Mouse (Mus musculus) heart, embryonic 14.5 days (tissue): ENCODE measurements at regions not wholly inside any gene's neighbourhood (a gene's known extent, or its start where the extent isn't known, plus 50 kb on each side); places are given as distances from the start of the nearest gene placed in this dataset.

Source experiments
- ATAC-seq: fragments of 200-750 bp; cut with Nextera tagmentation; 2 replicates; pipeline ENCODE4 v1.8.0; 2017; ENCODE audit warnings: low read depth, moderate TSS enrichment; ENCODE audit not compliant: insufficient number of reproducible peaks, insufficient read depth, low FRiP score
- H3K27ac ChIP-seq, 2 experiments: fragments of 200-500 bp in 1 of 2; fragments of 300-500 bp in 1 of 2; sonication (generic) in 1 of 2; replicated peaks in 1 of 2; 2 replicates each; pipeline ENCODE4 v1.5.1; 2012 to 2014; ENCODE audit warnings: low read depth in 2 of 2, low read length in 2 of 2, control low read depth in 1 of 2, mild to moderate bottlenecking in 1 of 2, mixed read lengths in 1 of 2; ENCODE audit not compliant: control insufficient read depth in 1 of 2, insufficient read depth in 1 of 2
- H3K27me3 ChIP-seq: fragments of 300-500 bp; sonication (generic); 2 replicates; pipeline ENCODE4 v1.6.1; 2014; ENCODE audit warnings: mild to moderate bottlenecking, low read length, control low read depth; ENCODE audit not compliant: control insufficient read depth, insufficient read depth
- H3K36me3 ChIP-seq: fragments of 300-500 bp; sonication (generic); 2 replicates; pipeline ENCODE4 v1.6.1; 2014; ENCODE audit warnings: mild to moderate bottlenecking, control low read depth, low read length, mixed read lengths; ENCODE audit not compliant: control insufficient read depth, insufficient read depth
- H3K4me1 ChIP-seq, 2 experiments: fragments of 200-500 bp in 1 of 2; fragments of 300-500 bp in 1 of 2; sonication (generic) in 1 of 2; 2 replicates each; pipeline ENCODE4 v1.6.1; 2012 to 2014; ENCODE audit warnings: low read length in 2 of 2, control low read depth in 1 of 2, mixed read lengths in 1 of 2; ENCODE audit not compliant: control insufficient read depth in 2 of 2, insufficient read depth in 2 of 2
- H3K4me2 ChIP-seq: fragments of 300-500 bp; sonication (generic); 2 replicates; pipeline ENCODE4 v1.6.1; 2014; ENCODE audit warnings: mild to moderate bottlenecking, low read length
- H3K4me3 ChIP-seq, 2 experiments: fragments of 200-500 bp in 1 of 2; fragments of 300-500 bp in 1 of 2; sonication (generic) in 1 of 2; 2 replicates each; pipeline ENCODE4 v1.5.1; 2012 to 2014; ENCODE audit warnings: low read length in 2 of 2, mild to moderate bottlenecking in 2 of 2, control low read depth in 1 of 2, low read depth in 1 of 2, moderate library complexity in 1 of 2; ENCODE audit not compliant: control insufficient read depth in 1 of 2, insufficient read depth in 1 of 2
- H3K9ac ChIP-seq: fragments of 300-500 bp; sonication (generic); 2 replicates; pipeline ENCODE4 v1.6.1; 2014; ENCODE audit warnings: mild to moderate bottlenecking, low read length
- H3K9me3 ChIP-seq: fragments of 300-500 bp; sonication (generic); 2 replicates; pipeline ENCODE4 v1.6.1; 2016; ENCODE audit warnings: low read length, control low read depth; ENCODE audit not compliant: control insufficient read depth
- WGBS: fragments of 180-500 bp; shearing (Covaris S2); extraction: QIAGEN DNeasy Blood & Tissue Kit; methylation state at CpG from one replicate; pipeline ENCODE4 v1.1.7; 2014; 5-methylcytosine and 5-hydroxymethylcytosine counted together

GRCm38 (mm10) chr3:120662521-120662920 lies 509.0 kb downstream of the Rwdd3 start:
- Histone ChIP-seq H3K27ac (no peak overlapping the region), H3K9ac (no peak overlapping the region), H3K36me3 (no peaks in the 10 kb centered on the region), H3K4me1 (no peaks in the 10 kb centered on the region), H3K4me2 (no peak overlapping the region), H3K4me3 (no peak overlapping the region), H3K27me3 (no peaks in the 10 kb centered on the region), H3K9me3 (no peaks in the 10 kb centered on the region)
- 91% methylated on average over 4 of the region's 4 CpGs for WGBS
- ATAC-seq: no peak

GRCm38 (mm10) chr3:120660776-120661175 lies 510.7 kb downstream of the Rwdd3 start:
- H3K4me1 ChIP-seq: no peaks in the 10 kb centered on the region
- WGBS: 81% methylated on average over 4 of the region's 4 CpGs
- H3K36me3 ChIP-seq: no peaks in the 10 kb centered on the region

GRCm38 (mm10) chr3:120649047-120649868 lies 522.2 kb downstream of the Rwdd3 start:
- Histone ChIP-seq H3K4me2 (no peak overlapping the region), H3K36me3 (no peaks in the 10 kb centered on the region), H3K9ac (no peak overlapping the region), H3K4me1 (no peaks in the 10 kb centered on the region), H3K4me3 (no peak overlapping the region), H3K27me3 (no peaks in the 10 kb centered on the region), H3K27ac (no peak overlapping the region), H3K9me3 (no peaks in the 10 kb centered on the region)
- WGBS: 79% methylated on average over 12 of the region's 12 CpGs
- ATAC-seq: no peak

More at GRCm38 (mm10) chr3:120660776-120661175, 510.7 kb downstream of the Rwdd3 start:
- Histone ChIP-seq H3K9me3 (no peaks in the 10 kb centered on the region), H3K4me2 (no peak overlapping the region), H3K9ac (no peak overlapping the region), H3K4me3 (no peak overlapping the region), H3K27me3 (no peaks in the 10 kb centered on the region), H3K27ac (no peak overlapping the region)
- no peak for ATAC-seq

- no peaks in the 10 kb centered on the region for H3K36me3 ChIP-seq
- WGBS: 62% methylated on average over 5 of the region's 5 CpGs
- no peak for ATAC-seq
- no peaks in the 10 kb centered on the region for H3K4me1 ChIP-seq
- no peak overlapping the region for H3K27ac ChIP-seq
- no peak overlapping the region for H3K4me3 ChIP-seq
- no peak overlapping the region for H3K9ac ChIP-seq
- no peak overlapping the region for H3K4me2 ChIP-seq
- no peaks in the 10 kb centered on the region for H3K27me3 ChIP-seq
- no peaks in the 10 kb centered on the region for H3K9me3 ChIP-seq
Observed at GRCm38 (mm10) chr3:120648391-120648790, 523.1 kb downstream of the Rwdd3 start.

GRCm38 (mm10) chr3:120636669-120637305 lies 534.7 kb downstream of the Rwdd3 start:
- Histone ChIP-seq H3K27me3 (no peaks in the 10 kb centered on the region), H3K36me3 (no peaks in the 10 kb centered on the region), H3K4me3 (no peak overlapping the region), H3K9me3 (no peaks in the 10 kb centered on the region), H3K4me1 (no peaks in the 10 kb centered on the region), H3K9ac (no peak overlapping the region), H3K4me2 (no peak overlapping the region), H3K27ac (no peak overlapping the region)
- 67% methylated on average over 9 of the region's 9 CpGs for WGBS
- no peak for ATAC-seq

- H3K27me3 ChIP-seq: no peaks in the 10 kb centered on the region
- H3K4me2 ChIP-seq: no peak overlapping the region
- no peak overlapping the region for H3K4me3 ChIP-seq
- no peaks in the 10 kb centered on the region for H3K4me1 ChIP-seq
- no peaks in the 10 kb centered on the region for H3K36me3 ChIP-seq
- no peak for ATAC-seq
- H3K9ac ChIP-seq: no peak overlapping the region
- no peak overlapping the region for H3K27ac ChIP-seq
- H3K9me3 ChIP-seq: no peaks in the 10 kb centered on the region
- WGBS: 81% methylated on average over 6 of the region's 6 CpGs
Observed at GRCm38 (mm10) chr3:120618358-120618757, 553.1 kb downstream of the Rwdd3 start.

- no peak overlapping the region for H3K4me3 ChIP-seq
- WGBS: 98% methylated on average over 1 of the region's 1 CpGs
- no peaks in the 10 kb centered on the region for H3K27me3 ChIP-seq
- no peak overlapping the region for H3K27ac ChIP-seq
- no peaks in the 10 kb centered on the region for H3K4me1 ChIP-seq
- no peaks in the 10 kb centered on the region for H3K36me3 ChIP-seq
- ATAC-seq: no peak
- no peaks in the 10 kb centered on the region for H3K9me3 ChIP-seq
- H3K9ac ChIP-seq: no peak overlapping the region
- no peak overlapping the region for H3K4me2 ChIP-seq
Observed at GRCm38 (mm10) chr3:120594226-120594625, 577.3 kb downstream of the Rwdd3 start.
